Mouse (Mus musculus) lung, postnatal 0 days (tissue): ENCODE results near the gene Ptpn3. TPM values are rescaled to one million over a fixed set of nuclear protein-coding genes. Genes with fewer than 3 reads are reported as not detected.

ENCODE experiments used
- ATAC-seq: fragments of 200-750 bp; cut with Nextera tagmentation; 2 replicates; pipeline ENCODE4 v1.8.0; 2017; ENCODE audit warnings: moderate library complexity
- DNase-seq: peaks from one replicate; pipeline ENCODE4 v3.0.0-alpha.2; 2016; ENCODE audit warnings: low spot score
- H3K27ac ChIP-seq: fragments of 300-500 bp; sonication (generic); 2 replicates; pipeline ENCODE4 v1.5.1; 2014; ENCODE audit warnings: antibody characterized with exemption, mild to moderate bottlenecking, low read length, mixed read lengths
- H3K27me3 ChIP-seq: fragments of 300-500 bp; sonication (generic); replicated peaks from 2 replicates; pipeline ENCODE4 v1.6.1; 2014; ENCODE audit warnings: low read length, mixed read lengths; ENCODE audit not compliant: insufficient read depth
- H3K36me3 ChIP-seq: fragments of 300-500 bp; sonication (generic); 2 replicates; pipeline ENCODE4 v1.6.1; 2014; ENCODE audit warnings: low read length, mixed read lengths; ENCODE audit not compliant: insufficient read depth
- H3K4me1 ChIP-seq: fragments of 300-500 bp; sonication (generic); 2 replicates; pipeline ENCODE4 v1.6.1; 2014; ENCODE audit warnings: antibody characterized with exemption, low read depth, low read length, mixed read lengths; ENCODE audit not compliant: insufficient read depth
- H3K4me2 ChIP-seq: fragments of 300-500 bp; sonication (generic); replicated peaks from 2 replicates; pipeline ENCODE4 v1.6.1; 2014; ENCODE audit warnings: low read depth, mild to moderate bottlenecking, low read length, moderate library complexity, mixed read lengths
- H3K4me3 ChIP-seq: fragments of 300-500 bp; sonication (generic); 2 replicates; pipeline ENCODE4 v1.5.1; 2014; ENCODE audit warnings: low read depth, low read length
- H3K9ac ChIP-seq: fragments of 300-500 bp; sonication (generic); replicated peaks from 2 replicates; pipeline ENCODE4 v1.6.1; 2014; ENCODE audit warnings: low read depth, mild to moderate bottlenecking
- H3K9me3 ChIP-seq: fragments of 300-500 bp; sonication (generic); 2 replicates; pipeline ENCODE4 v1.6.1; 2016; ENCODE audit warnings: low read length, mixed read lengths
- CTCF ChIP-seq: IDR thresholded peaks from 2 replicates; pipeline ENCODE4 v1.5.1; 2016; ENCODE audit warnings: antibody characterized with exemption, mild to moderate bottlenecking
- EP300 ChIP-seq: IDR thresholded peaks from 2 replicates; pipeline ENCODE4 v1.6.1; 2016; ENCODE audit warnings: antibody characterized with exemption, mild to moderate bottlenecking, control low read depth
- WGBS: fragments of 180-500 bp; shearing (Covaris S2); extraction: QIAGEN DNeasy Blood & Tissue Kit; methylation state at CpG from one replicate; pipeline ENCODE4 v1.1.7; 2014; 5-methylcytosine and 5-hydroxymethylcytosine counted together
- polyA plus RNA-seq: library from polyadenylated mRNA; unstranded; fragments of >200 nt; fragmentation: Nextera tagmentation; extraction: Ambion mirVana; gene quantifications from 2 replicates; pipeline ENCODE4 v1.2.1, GENCODE M21; 2015

Gene Ptpn3
- polyA plus RNA-seq, 1 experiment from 2014 or later: 4.7 TPM

DNA sequence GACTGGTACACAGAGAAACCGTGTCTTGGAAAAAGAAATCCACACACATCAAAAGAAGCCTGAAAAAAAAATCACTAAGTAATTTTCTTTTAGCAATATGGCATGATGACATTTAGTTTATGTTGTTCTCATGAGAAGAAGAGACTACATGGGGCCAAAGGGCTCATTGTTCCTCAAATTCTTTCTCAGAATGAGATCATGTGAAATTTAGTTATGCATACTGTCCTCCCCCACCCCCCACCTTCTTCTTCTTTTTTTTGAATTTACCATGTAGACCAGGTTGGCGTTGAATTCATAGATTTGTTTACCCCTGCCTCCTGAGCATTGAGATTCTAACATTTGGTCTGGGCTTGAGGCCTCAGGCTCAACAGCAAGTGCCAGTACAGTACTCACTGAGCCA is 111.8 kb downstream of the Ptpn3 start:
- H3K9me3 ChIP-seq: no peaks in the 10 kb centered on the region
- H3K36me3 ChIP-seq: no peaks in the 10 kb centered on the region
- H3K4me2 ChIP-seq: no peak overlapping the region
- H3K4me1 ChIP-seq: no peaks in the 10 kb centered on the region; the same call in 1 of the 2 replicates
- H3K4me3 ChIP-seq: no peak overlapping the region
- H3K27ac ChIP-seq: no peak overlapping the region
- H3K27me3 ChIP-seq: no peaks in the 10 kb centered on the region
- H3K9ac ChIP-seq: no peak overlapping the region
- TF ChIP-seq CTCF (no peak), EP300 (no peak)
- ATAC-seq: no peak
- 88% methylated on average over 2 of the region's 2 CpGs for WGBS
- no peak for DNase-seq

GRCm38 (mm10) chr4:57186035-57186434 is 115.6 kb downstream of the Ptpn3 start:
- H3K27me3 ChIP-seq: no peaks in the 10 kb centered on the region
- no peak overlapping the region for H3K27ac ChIP-seq
- DNase-seq: no peak
- no peaks in the 10 kb centered on the region for H3K4me1 ChIP-seq
- 16% methylated on average over 6 of the region's 6 CpGs for WGBS
- no peaks in the 10 kb centered on the region for H3K9me3 ChIP-seq
- no peak overlapping the region for H3K9ac ChIP-seq
- no peak overlapping the region for H3K4me3 ChIP-seq
- no peak for TF ChIP-seq EP300
- TF ChIP-seq CTCF: no peak
- no peak overlapping the region for H3K4me2 ChIP-seq
- no peaks in the 10 kb centered on the region for H3K36me3 ChIP-seq
- no peak for ATAC-seq

DNA sequence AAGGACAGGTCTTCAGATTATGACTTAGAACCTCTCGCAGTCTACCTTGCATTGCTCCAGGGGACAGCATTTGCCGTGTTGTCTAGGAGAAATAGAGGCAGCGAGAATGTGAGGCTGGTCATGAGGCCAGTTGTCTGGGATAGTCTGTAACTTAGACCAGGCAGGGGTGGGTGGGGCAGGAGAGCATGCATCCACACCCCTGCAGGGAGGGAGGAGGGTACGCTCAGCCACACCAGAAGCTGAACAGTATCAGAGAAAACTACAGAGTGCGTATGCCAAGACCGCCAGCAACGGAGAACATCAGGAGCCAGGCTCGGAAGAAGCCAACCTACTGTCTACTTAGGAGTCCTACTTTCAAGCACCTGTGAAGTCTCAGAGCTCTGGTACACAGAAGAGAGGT is 116.2 kb downstream of the Ptpn3 start:
- H3K36me3 ChIP-seq: no peaks in the 10 kb centered on the region
- no peak overlapping the region for H3K4me2 ChIP-seq
- 74% methylated on average over 8 of the region's 8 CpGs for WGBS
- ATAC-seq (no peak), DNase-seq (no peak)
- no peaks in the 10 kb centered on the region for H3K27me3 ChIP-seq
- no peaks in the 10 kb centered on the region for H3K9me3 ChIP-seq
- H3K9ac ChIP-seq: no peak overlapping the region
- no peak for TF ChIP-seq CTCF
- TF ChIP-seq EP300: no peak
- H3K4me3 ChIP-seq: no peak overlapping the region
- no peaks in the 10 kb centered on the region for H3K4me1 ChIP-seq
- H3K27ac ChIP-seq: no peak overlapping the region

GRCm38 (mm10) chr4:57183493-57183892 is 118.1 kb downstream of the Ptpn3 start:
- no peaks in the 10 kb centered on the region for H3K27me3 ChIP-seq
- ATAC-seq: no peak
- H3K4me1 ChIP-seq: no peaks in the 10 kb centered on the region
- H3K9me3 ChIP-seq: no peaks in the 10 kb centered on the region
- no peak overlapping the region for H3K9ac ChIP-seq
- H3K4me3 ChIP-seq: no peak overlapping the region
- no peak for TF ChIP-seq CTCF
- no peak for TF ChIP-seq EP300
- no peaks in the 10 kb centered on the region for H3K36me3 ChIP-seq
- no peak overlapping the region for H3K4me2 ChIP-seq
- no peak overlapping the region for H3K27ac ChIP-seq
- WGBS: 57% methylated on average over 4 of the region's 4 CpGs
- no peak for DNase-seq

DNA sequence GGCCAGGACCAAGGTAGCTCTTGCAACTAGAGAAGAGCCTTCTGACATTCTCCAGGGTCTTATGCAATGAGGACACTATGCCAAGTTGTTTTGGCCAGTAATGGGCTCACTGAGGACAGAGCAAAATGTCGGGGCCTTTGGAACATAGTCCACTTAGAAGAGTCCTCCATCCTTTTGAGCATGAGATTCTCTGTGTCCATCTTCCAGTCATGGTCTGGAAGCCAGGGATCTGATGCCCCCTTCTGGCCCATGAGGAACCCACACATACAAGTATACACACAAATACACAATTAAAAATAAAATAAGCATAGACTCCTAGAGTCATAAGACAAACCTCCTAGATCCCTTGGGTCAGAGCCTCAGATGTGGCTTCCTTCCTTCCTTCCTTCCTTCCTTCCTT is 120.1 kb downstream of the Ptpn3 start:
- 37% methylated on average over 1 of the region's 1 CpGs for WGBS
- peak; percentile 48 for DNase-seq
- H3K36me3 ChIP-seq: no peaks in the 10 kb centered on the region
- H3K9me3 ChIP-seq: no peaks in the 10 kb centered on the region
- ATAC-seq: no peak
- no peaks in the 10 kb centered on the region for H3K4me1 ChIP-seq
- TF ChIP-seq EP300 (no peak), CTCF (peak; percentile 70)
- no peak overlapping the region for H3K4me2 ChIP-seq
- no peak overlapping the region for H3K27ac ChIP-seq
- no peak overlapping the region for H3K9ac ChIP-seq
- H3K27me3 ChIP-seq: no peaks in the 10 kb centered on the region
- no peak overlapping the region for H3K4me3 ChIP-seq

DNA sequence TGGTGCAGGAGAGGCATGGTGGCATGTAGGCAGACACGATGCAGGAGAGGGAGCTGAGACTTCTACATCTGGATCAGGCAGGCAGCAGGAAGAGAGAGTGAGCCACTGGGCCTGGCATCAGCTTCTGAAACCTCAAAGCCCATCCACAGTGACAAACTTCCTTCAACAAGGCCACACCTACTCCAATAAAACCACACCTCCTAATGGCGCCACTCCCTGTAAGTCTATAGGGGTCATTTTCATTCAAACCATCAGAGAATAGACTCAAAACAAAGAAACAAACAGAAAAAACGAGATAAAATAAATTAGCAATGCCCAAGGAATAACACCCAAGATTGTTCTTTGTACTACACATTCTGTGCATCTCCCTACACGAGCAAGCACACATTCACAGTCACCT is 122.8 kb downstream of the Ptpn3 start:
- 70% methylated on average over 4 of the region's 4 CpGs for WGBS
- no peak for TF ChIP-seq EP300
- TF ChIP-seq CTCF: no peak
- H3K4me1 ChIP-seq: no peaks in the 10 kb centered on the region; the same call in 1 of the 2 replicates
- no peaks in the 10 kb centered on the region for H3K36me3 ChIP-seq
- H3K27me3 ChIP-seq: no peaks in the 10 kb centered on the region
- ATAC-seq (no peak), DNase-seq (no peak)
- H3K9ac ChIP-seq: no peak overlapping the region
- H3K4me3 ChIP-seq: no peak overlapping the region
- H3K9me3 ChIP-seq: no peaks in the 10 kb centered on the region
- no peak overlapping the region for H3K4me2 ChIP-seq
- H3K27ac ChIP-seq: no peak overlapping the region

GRCm38 (mm10) chr4:57175329-57175728 is 126.3 kb downstream of the Ptpn3 start:
- WGBS: 36% methylated on average over 10 of the region's 10 CpGs
- H3K9ac ChIP-seq: no peak overlapping the region
- no peaks in the 10 kb centered on the region for H3K36me3 ChIP-seq
- no peaks in the 10 kb centered on the region; the same call in 1 of the 2 replicates for H3K4me1 ChIP-seq
- H3K4me2 ChIP-seq: no peak overlapping the region
- no peak for TF ChIP-seq EP300
- TF ChIP-seq CTCF: no peak
- peak; percentile 47 for DNase-seq
- H3K27me3 ChIP-seq: no peaks in the 10 kb centered on the region
- no peaks in the 10 kb centered on the region for H3K9me3 ChIP-seq
- H3K27ac ChIP-seq: no peak overlapping the region
- peak; percentile 80 for ATAC-seq
- no peak overlapping the region for H3K4me3 ChIP-seq
